Mouse (Mus musculus) forelimb bud, embryonic 11.5 days (tissue): Measurements from ENCODE around the gene Lao1.

Source experiments
- DNase-seq: peaks from one replicate; pipeline ENCODE4 v3.0.0-alpha.2; 2012; ENCODE audit warnings: low read depth, low spot score

The Lao1 gene

GRCm38 (mm10) chr4:119014997-119015396 lies 53.6 kb downstream of the Lao1 start:
- no peak for DNase-seq

GRCm38 (mm10) chr4:119015557-119015956 lies 54.2 kb downstream of the Lao1 start:
- DNase-seq: no peak

- DNase-seq: no peak
These were observed 55.7 kb downstream of the Lao1 start for GRCm38 (mm10) chr4:119017078-119017477.
